21 mouse cellular contexts compared by ENCODE assay signal in genomic region chr10:41588616-41589015, GRCm38 (mm10).
"Had no signal": no experiment of that assay in that cellular context is flagged by ENCODE, and none has a peak within 500 bp of the region (broad histone marks: within the 10 kb centered on the region; RNA-seq: fewer than 3 reads in every experiment).

No protein-coding gene starts in this region.

- H3K27me3 ChIP-seq: limb, embryonic 13.5 days; liver, embryonic 13.5 days; midbrain, embryonic 12.5 days; neural tube, embryonic 13.5 days; stomach, embryonic 15.5 days had no signal

- ATAC-seq: lung, postnatal 0 days; midbrain, embryonic 16.5 days had no signal

- H3K4me3 ChIP-seq: layer of hippocampus, adult 2 months; limb, embryonic 10.5 days; limb, embryonic 13.5 days; liver, embryonic 13.5 days; midbrain, embryonic 12.5 days; myocyte; neural tube, embryonic 13.5 days; stomach, embryonic 15.5 days had no signal

- H3K4me1 ChIP-seq: limb, embryonic 13.5 days; liver, embryonic 13.5 days; midbrain, embryonic 12.5 days; neural tube, embryonic 13.5 days; stomach, embryonic 15.5 days had no signal

- H3K4me2 ChIP-seq: limb, embryonic 13.5 days; liver, embryonic 13.5 days; lung, embryonic 14.5 days; midbrain, embryonic 12.5 days; neural tube, embryonic 13.5 days; stomach, embryonic 15.5 days had no signal

- H3K9me3 ChIP-seq: limb, embryonic 10.5 days; limb, embryonic 13.5 days; liver, embryonic 13.5 days; midbrain, embryonic 12.5 days; neural tube, embryonic 13.5 days; stomach, embryonic 15.5 days had no signal

- DNase-seq: kidney, adult 2 months; kidney, postnatal 25 days; layer of hippocampus, adult 9-11 months; liver, embryonic 13.5 days; lung, embryonic 14.5 days; retina, postnatal 1 day; right cerebral cortex, postnatal 25 days; spleen, adult 18-20 months; thymus, adult 18-20 months; thymus, postnatal 36 days had no signal

- H3K9ac ChIP-seq: limb, embryonic 13.5 days; liver, embryonic 13.5 days; lung, embryonic 14.5 days; midbrain, embryonic 12.5 days; neural tube, embryonic 13.5 days; stomach, embryonic 15.5 days had no signal

- H3K27ac ChIP-seq: kidney, postnatal 0 days; layer of hippocampus, adult 2 months; limb, embryonic 10.5 days; limb, embryonic 13.5 days; liver, embryonic 13.5 days; macrophage; midbrain, embryonic 12.5 days; neural tube, embryonic 13.5 days; stomach, embryonic 15.5 days had no signal

- H3K36me3 ChIP-seq: limb, embryonic 10.5 days; limb, embryonic 13.5 days; liver, embryonic 13.5 days; midbrain, embryonic 12.5 days; neural tube, embryonic 13.5 days; stomach, embryonic 15.5 days had no signal
